Mouse (Mus musculus): ENCODE results near the gene Fezf1.

DNA sequence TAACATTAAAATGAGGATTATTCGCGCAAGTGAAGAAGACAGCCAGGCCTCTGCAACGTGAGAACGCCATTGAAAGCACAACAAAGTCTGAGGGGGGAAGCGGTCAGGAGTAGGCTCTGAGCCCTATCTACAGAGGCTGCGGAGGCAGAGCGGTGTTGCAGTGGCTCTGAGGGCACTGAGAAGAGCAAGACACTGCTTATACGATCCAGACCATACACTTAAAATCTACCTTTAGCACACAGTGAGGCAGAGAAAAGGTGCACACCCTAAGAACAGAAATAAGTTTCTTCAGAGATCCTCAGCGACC lies 33.3 kb upstream of the Fezf1 start:
- TF ChIP-seq EP300 (IDR thresholded peaks at IDR 0.05; ENCODE audit: low read depth in 1 of 2, low read length in 2 of 2) (no peak), CTCF (IDR thresholded peaks at IDR 0.05 in 2 of 3, conservative IDR thresholded peaks at IDR 0.05 in 1 of 3; ENCODE audit: control insufficient read depth in 1 of 3, insufficient read depth in 1 of 3, low read depth in 2 of 3, low read length in 3 of 3, poor library complexity in 1 of 3, severe bottlenecking in 1 of 3) (no peak), MAX (IDR thresholded peaks at IDR 0.05; ENCODE audit: low read length) (no peak), HCFC1 (IDR thresholded peaks at IDR 0.05; ENCODE audit: low read depth, low read length) (no peak), POLR2A (IDR thresholded peaks at IDR 0.05; ENCODE audit: control insufficient read depth in 1 of 2, insufficient read depth in 1 of 2, low read depth in 1 of 2, low read length in 2 of 2, poor library complexity in 1 of 2) (no peak), RAD21 (IDR thresholded peaks at IDR 0.05; ENCODE audit: low read depth, low read length) (no peak)
